Mouse (Mus musculus) kidney, adult 2 months (tissue): Measurements from ENCODE around the gene 1110065P20Rik.

Experiments
- CTCF ChIP-seq: fragments of 200-500 bp; conservative IDR thresholded peaks from 2 replicates; pipeline ENCODE4 v1.5.1; 2011; ENCODE audit warnings: low read depth, mild to moderate bottlenecking, control low read depth, low read length, moderate library complexity, mixed read lengths; ENCODE audit not compliant: insufficient read depth, insufficient read length
- POLR2A ChIP-seq: fragments of 200-500 bp; IDR thresholded peaks from one replicate; pipeline ENCODE4 v1.6.1; 2011; ENCODE audit warnings: low read depth, low read length, control low read depth

GRCm38 (mm10) chr4:124824967-124825366, 26.0 kb downstream of the 1110065P20Rik start:
- TF ChIP-seq POLR2A, result no peak
- no peak for TF ChIP-seq CTCF
